Mouse (Mus musculus) neural tube, embryonic 13.5 days (tissue): ENCODE measurements around the gene AL732309.1. TPM values are rescaled to one million over a fixed set of nuclear protein-coding genes. Genes with fewer than 3 reads are reported as not detected.

ENCODE experiments used
- ATAC-seq: fragments of 200-750 bp; cut with Nextera tagmentation; 2 replicates; pipeline ENCODE4 v1.8.0; 2017; ENCODE audit warnings: low read depth, mild to moderate bottlenecking, moderate TSS enrichment, moderate library complexity
- H3K27ac ChIP-seq: fragments of 300-500 bp; sonication (generic); replicated peaks from 2 replicates; pipeline ENCODE4 v1.5.1; 2015; ENCODE audit warnings: moderate library complexity, mild to moderate bottlenecking, inconsistent platforms
- H3K27me3 ChIP-seq: fragments of 300-500 bp; sonication (generic); 2 replicates; pipeline ENCODE4 v1.6.1; 2015; ENCODE audit warnings: mild to moderate bottlenecking, inconsistent platforms
- H3K36me3 ChIP-seq: fragments of 300-500 bp; sonication (generic); 2 replicates; pipeline ENCODE4 v1.6.1; 2015; ENCODE audit warnings: mild to moderate bottlenecking, inconsistent platforms
- H3K4me1 ChIP-seq: fragments of 300-500 bp; sonication (generic); replicated peaks from 2 replicates; pipeline ENCODE4 v1.6.1; 2015; ENCODE audit warnings: inconsistent platforms
- H3K4me2 ChIP-seq: fragments of 300-500 bp; sonication (generic); 2 replicates; pipeline ENCODE4 v1.6.1; 2015; ENCODE audit warnings: inconsistent platforms, mild to moderate bottlenecking, moderate library complexity
- H3K4me3 ChIP-seq: fragments of 300-500 bp; sonication (generic); 2 replicates; pipeline ENCODE4 v1.5.1; 2015; ENCODE audit warnings: mild to moderate bottlenecking, inconsistent platforms
- H3K9ac ChIP-seq: fragments of 300-500 bp; sonication (generic); 2 replicates; pipeline ENCODE4 v1.6.1; 2015; ENCODE audit warnings: moderate library complexity, mild to moderate bottlenecking, inconsistent platforms
- H3K9me3 ChIP-seq: fragments of 300-500 bp; sonication (generic); 2 replicates; pipeline ENCODE4 v1.6.1; 2016; ENCODE audit warnings: inconsistent platforms
- WGBS: fragments of 180-500 bp; shearing (Covaris S2); methylation state at CpG from one replicate; pipeline ENCODE4 v1.1.7; 2015; 5-methylcytosine and 5-hydroxymethylcytosine counted together
- polyA plus RNA-seq: library from polyadenylated mRNA; unstranded; fragments of >200 nt; fragmentation: Nextera tagmentation; extraction: Ambion mirVana; gene quantifications from 2 replicates; pipeline ENCODE4 v1.2.1, GENCODE M21; 2015

Gene AL732309.1
- polyA plus RNA-seq, 1 experiment from 2014 or later, result 5.3 TPM

- H3K4me2 ChIP-seq, result no peak within 1 kb of the TSS
- WGBS, result 79% methylated on average over 3 of the region's 3 CpGs
- no peak within 1 kb of the TSS for H3K27ac ChIP-seq
- H3K36me3 ChIP-seq, result no peaks in the 10 kb centered on the region
- no peaks in the 10 kb centered on the region for H3K9me3 ChIP-seq
- no peaks in the 10 kb centered on the region; the same call in 1 of the 2 replicates for H3K27me3 ChIP-seq
- ATAC-seq, result no peak
- no peak within 1 kb of the TSS for H3K4me3 ChIP-seq
- H3K4me1 ChIP-seq, result peaks cover 1% of the 10 kb centered on the region
- H3K9ac ChIP-seq, result no peak within 1 kb of the TSS
Measured at GRCm38 (mm10) chr2:25234050-25234449, 12.6 kb downstream of the AL732309.1 start, which contains the start of gene Slc34a3. Gene Slc34a3, minus strand, starts transcription at chr2:25234364.

GRCm38 (mm10) chr2:25233421-25233820, 13.2 kb downstream of the AL732309.1 start:
- H3K36me3 ChIP-seq, result no peaks in the 10 kb centered on the region
- H3K4me1 ChIP-seq, result peaks cover 8% of the 10 kb centered on the region
- H3K27me3 ChIP-seq, result no peaks in the 10 kb centered on the region; the same call in 1 of the 2 replicates
- H3K4me2 ChIP-seq, result no peak overlapping the region
- H3K4me3 ChIP-seq, result no peak overlapping the region
- H3K9ac ChIP-seq, result no peak overlapping the region
- no peaks in the 10 kb centered on the region for H3K9me3 ChIP-seq
- WGBS, result 82% methylated on average over 4 of the region's 4 CpGs
- ATAC-seq, result no peak
- H3K27ac ChIP-seq, result no peak overlapping the region

- no peaks in the 10 kb centered on the region for H3K9me3 ChIP-seq
- 63% methylated on average over 12 of the region's 12 CpGs for WGBS
- no peak for ATAC-seq
- peaks cover 10% of the 10 kb centered on the region for H3K4me1 ChIP-seq
- H3K4me3 ChIP-seq, result no peak overlapping the region
- no peak overlapping the region for H3K27ac ChIP-seq
- H3K4me2 ChIP-seq, result no peak overlapping the region
- no peaks in the 10 kb centered on the region for H3K36me3 ChIP-seq
- no peak overlapping the region; the same call in 1 of the 2 replicates for H3K9ac ChIP-seq
- no peaks in the 10 kb centered on the region; the same call in 1 of the 2 replicates for H3K27me3 ChIP-seq
Measured at GRCm38 (mm10) chr2:25231038-25231437, 15.6 kb downstream of the AL732309.1 start.

GRCm38 (mm10) chr2:25230581-25230980, 16.1 kb downstream of the AL732309.1 start:
- no peak overlapping the region for H3K4me3 ChIP-seq
- no peaks in the 10 kb centered on the region; the same call in 1 of the 2 replicates for H3K27me3 ChIP-seq
- no peak overlapping the region for H3K4me2 ChIP-seq
- WGBS, result 91% methylated on average over 7 of the region's 7 CpGs
- no peaks in the 10 kb centered on the region for H3K36me3 ChIP-seq
- H3K9ac ChIP-seq, result no peak overlapping the region; the same call in 1 of the 2 replicates
- ATAC-seq, result no peak
- peaks cover 14% of the 10 kb centered on the region for H3K4me1 ChIP-seq
- H3K27ac ChIP-seq, result no peak overlapping the region
- no peaks in the 10 kb centered on the region for H3K9me3 ChIP-seq

GRCm38 (mm10) chr2:25229582-25229981, 17.1 kb downstream of the AL732309.1 start:
- H3K36me3 ChIP-seq, result no peaks in the 10 kb centered on the region
- no peak overlapping the region for H3K4me2 ChIP-seq
- ATAC-seq, result no peak
- H3K9me3 ChIP-seq, result no peaks in the 10 kb centered on the region
- H3K27me3 ChIP-seq, result no peaks in the 10 kb centered on the region; the same call in 1 of the 2 replicates
- H3K9ac ChIP-seq, result no peak overlapping the region
- no peak overlapping the region for H3K4me3 ChIP-seq
- peaks cover 18% of the 10 kb centered on the region for H3K4me1 ChIP-seq
- 85% methylated on average over 5 of the region's 5 CpGs for WGBS
- H3K27ac ChIP-seq, result no peak overlapping the region

- Histone ChIP-seq H3K36me3 (no peaks in the 10 kb centered on the region), H3K27me3 (no peaks in the 10 kb centered on the region; the same call in 1 of the 2 replicates), H3K27ac (no peak overlapping the region; the same call in 1 of the 2 replicates), H3K9ac (peak overlapping the region; percentile 44; the same call in 1 of the 2 replicates), H3K4me2 (peak overlapping the region; percentile 42), H3K4me3 (peak overlapping the region; percentile 20; the same call in 1 of the 2 replicates), H3K4me1 (peaks cover 18% of the 10 kb centered on the region), H3K9me3 (no peaks in the 10 kb centered on the region)
- WGBS, result 68% methylated on average over 6 of the region's 6 CpGs
- ATAC-seq, result no peak
Measured at GRCm38 (mm10) chr2:25228995-25229530, 17.6 kb downstream of the AL732309.1 start.

GRCm38 (mm10) chr2:25228431-25228889, 18.2 kb downstream of the AL732309.1 start:
- Histone ChIP-seq H3K9me3 (no peaks in the 10 kb centered on the region), H3K36me3 (no peaks in the 10 kb centered on the region), H3K9ac (peak overlapping the region; percentile 44; the same call in 1 of the 2 replicates), H3K4me1 (peaks cover 23% of the 10 kb centered on the region), H3K27ac (peak overlapping the region; percentile 69; the same call in 1 of the 2 replicates), H3K27me3 (no peaks in the 10 kb centered on the region; the same call in 1 of the 2 replicates), H3K4me2 (peak overlapping the region; percentile 42), H3K4me3 (peak overlapping the region; percentile 20)
- WGBS, result 0% methylated on average over 7 of the region's 7 CpGs
- ATAC-seq, result no peak

- Histone ChIP-seq H3K36me3 (no peaks in the 10 kb centered on the region), H3K27ac (no peak overlapping the region), H3K9ac (no peak overlapping the region), H3K27me3 (no peaks in the 10 kb centered on the region; the same call in 1 of the 2 replicates), H3K4me3 (no peak overlapping the region), H3K9me3 (no peaks in the 10 kb centered on the region), H3K4me2 (no peak overlapping the region), H3K4me1 (peaks cover 30% of the 10 kb centered on the region)
- 85% methylated on average over 4 of the region's 4 CpGs for WGBS
- no peak for ATAC-seq
Measured at GRCm38 (mm10) chr2:25227406-25227805, 19.3 kb downstream of the AL732309.1 start.

- H3K4me1 ChIP-seq, result peaks cover 30% of the 10 kb centered on the region
- ATAC-seq, result no peak
- no peak overlapping the region for H3K4me3 ChIP-seq
- H3K36me3 ChIP-seq, result peaks cover 5% of the 10 kb centered on the region
- WGBS, result 81% methylated on average over 5 of the region's 5 CpGs
- H3K27ac ChIP-seq, result no peak overlapping the region
- no peak overlapping the region for H3K9ac ChIP-seq
- H3K4me2 ChIP-seq, result no peak overlapping the region
- no peaks in the 10 kb centered on the region for H3K9me3 ChIP-seq
- H3K27me3 ChIP-seq, result no peaks in the 10 kb centered on the region; the same call in 1 of the 2 replicates
Measured at GRCm38 (mm10) chr2:25226864-25227263, 19.8 kb downstream of the AL732309.1 start.

GRCm38 (mm10) chr2:25225811-25226379, 20.8 kb downstream of the AL732309.1 start:
- no peak for ATAC-seq
- Histone ChIP-seq H3K4me2 (peak overlapping the region; percentile 55), H3K9me3 (no peaks in the 10 kb centered on the region), H3K36me3 (peaks cover 14% of the 10 kb centered on the region), H3K9ac (peak overlapping the region; percentile 74; the same call in 1 of the 2 replicates), H3K4me3 (no peak overlapping the region), H3K27me3 (no peaks in the 10 kb centered on the region; the same call in 1 of the 2 replicates), H3K4me1 (peaks cover 30% of the 10 kb centered on the region), H3K27ac (peak overlapping the region; percentile 97)
- 82% methylated on average over 8 of the region's 8 CpGs for WGBS

GRCm38 (mm10) chr2:25224766-25225752, 21.6 kb downstream of the AL732309.1 start:
- peak overlapping the region; percentile 55 for H3K4me2 ChIP-seq
- H3K36me3 ChIP-seq, result peaks cover 14% of the 10 kb centered on the region
- 2% methylated on average over 41 of the region's 41 CpGs for WGBS
- H3K9me3 ChIP-seq, result no peaks in the 10 kb centered on the region
- peak overlapping the region; percentile 50 for H3K4me3 ChIP-seq
- ATAC-seq, result peak; percentile 97
- peak overlapping the region; percentile 97 for H3K27ac ChIP-seq
- H3K4me1 ChIP-seq, result peaks cover 30% of the 10 kb centered on the region
- peak overlapping the region; percentile 74 for H3K9ac ChIP-seq
- H3K27me3 ChIP-seq, result no peaks in the 10 kb centered on the region
